Mouse (Mus musculus): ENCODE results near the gene Pepd. TPM values are rescaled to one million over a fixed set of nuclear protein-coding genes. Genes with fewer than 3 reads are reported as not detected.

The Pepd gene
- polyA plus RNA-seq, 1 experiment, result 39.3 TPM

- Histone ChIP-seq H3K27ac (ENCODE audit: insufficient read depth, low read length) (0 out of 2 replicates have a peak overlapping the region, but pooled peaks have one; percentile 28), H3K4me1 (ENCODE audit: control insufficient read depth, insufficient read depth, low read length) (no peaks in the 10 kb centered on the region), H3K4me3 (ENCODE audit: insufficient read depth, low read length) (no peak overlapping the region)
- TF ChIP-seq POLR2A (IDR thresholded peaks at IDR 0.05; ENCODE audit: extremely low read depth, insufficient read depth, low read length), result no peak
- TF ChIP-seq CTCF (IDR thresholded peaks at IDR 0.05; ENCODE audit: extremely low read depth, insufficient read depth, low read length), result no peak
Observed at GRCm38 (mm10) chr7:35042759-35043217, 130.6 kb downstream of the Pepd start.

DNA sequence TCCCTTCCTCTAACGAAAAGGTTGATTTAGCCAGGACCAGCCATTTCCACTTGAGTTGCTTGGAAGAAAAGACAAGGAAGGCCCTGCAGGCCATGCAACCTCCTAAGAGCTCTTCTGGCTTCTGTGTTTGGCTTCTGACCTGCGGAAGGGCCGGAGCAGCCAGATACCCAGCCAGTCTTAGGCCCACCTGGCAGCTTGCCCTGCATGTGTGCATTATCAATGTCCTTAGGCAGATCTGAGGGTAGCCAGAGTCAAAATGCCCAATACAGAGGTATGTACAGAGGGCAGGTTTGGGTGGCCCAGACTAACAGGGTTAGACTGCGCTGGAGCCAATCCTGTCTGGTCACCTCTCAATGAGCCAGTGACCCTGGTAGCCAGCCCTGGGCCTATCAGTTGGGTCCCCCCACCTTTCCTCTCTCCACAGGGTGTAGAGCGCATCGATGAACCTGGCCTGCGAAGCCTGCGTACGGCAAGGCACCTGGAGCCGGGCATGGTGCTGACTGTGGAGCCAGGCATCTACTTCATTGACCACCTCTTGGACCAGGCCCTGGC lies 131.2 kb downstream of the Pepd start:
- TF ChIP-seq POLR2A (IDR thresholded peaks at IDR 0.05; ENCODE audit: extremely low read depth, insufficient read depth, low read length) (no peak), CTCF (IDR thresholded peaks at IDR 0.05; ENCODE audit: extremely low read depth, insufficient read depth, low read length) (no peak)
- Histone ChIP-seq H3K4me3 (ENCODE audit: insufficient read depth, low read length) (no peak overlapping the region), H3K27ac (ENCODE audit: insufficient read depth, low read length) (0 out of 2 replicates have a peak overlapping the region, but pooled peaks have one; percentile 28), H3K4me1 (ENCODE audit: control insufficient read depth, insufficient read depth, low read length) (no peaks in the 10 kb centered on the region)

DNA sequence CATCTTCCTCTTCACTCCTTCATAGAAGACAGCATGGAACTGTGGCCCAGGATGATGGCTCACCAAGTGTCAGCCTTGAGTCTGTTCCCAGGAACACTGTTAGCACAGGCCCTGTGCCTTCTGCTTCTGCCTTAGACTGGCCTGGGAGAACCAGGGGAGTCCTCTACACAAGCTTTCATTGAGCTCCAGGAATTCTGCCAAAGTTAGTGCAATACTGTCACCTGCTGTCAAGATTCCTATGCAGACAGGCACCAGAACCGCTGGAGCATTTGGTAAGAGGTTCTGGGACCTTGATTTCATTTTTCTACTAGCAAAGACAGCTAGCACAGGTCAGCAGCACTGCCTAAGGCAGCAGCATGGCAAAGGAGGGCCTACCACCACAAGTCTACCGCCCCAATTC lies 132.5 kb downstream of the Pepd start:
- Histone ChIP-seq H3K4me1 (ENCODE audit: control insufficient read depth, insufficient read depth, low read length) (no peaks in the 10 kb centered on the region), H3K27ac (ENCODE audit: insufficient read depth, low read length) (no peak overlapping the region), H3K4me3 (ENCODE audit: insufficient read depth, low read length) (no peak overlapping the region)
- no peak for TF ChIP-seq POLR2A (IDR thresholded peaks at IDR 0.05; ENCODE audit: extremely low read depth, insufficient read depth, low read length)
- no peak for TF ChIP-seq CTCF (IDR thresholded peaks at IDR 0.05; ENCODE audit: extremely low read depth, insufficient read depth, low read length)

- no peak overlapping the region for H3K4me3 ChIP-seq (ENCODE audit: insufficient read depth, low read length)
- H3K27ac ChIP-seq (ENCODE audit: insufficient read depth, low read length), result no peak overlapping the region
- no peak for TF ChIP-seq POLR2A (IDR thresholded peaks at IDR 0.05; ENCODE audit: extremely low read depth, insufficient read depth, low read length)
- no peak for TF ChIP-seq CTCF (IDR thresholded peaks at IDR 0.05; ENCODE audit: extremely low read depth, insufficient read depth, low read length)
Observed at GRCm38 (mm10) chr7:35046091-35046490, 133.9 kb downstream of the Pepd start.

DNA sequence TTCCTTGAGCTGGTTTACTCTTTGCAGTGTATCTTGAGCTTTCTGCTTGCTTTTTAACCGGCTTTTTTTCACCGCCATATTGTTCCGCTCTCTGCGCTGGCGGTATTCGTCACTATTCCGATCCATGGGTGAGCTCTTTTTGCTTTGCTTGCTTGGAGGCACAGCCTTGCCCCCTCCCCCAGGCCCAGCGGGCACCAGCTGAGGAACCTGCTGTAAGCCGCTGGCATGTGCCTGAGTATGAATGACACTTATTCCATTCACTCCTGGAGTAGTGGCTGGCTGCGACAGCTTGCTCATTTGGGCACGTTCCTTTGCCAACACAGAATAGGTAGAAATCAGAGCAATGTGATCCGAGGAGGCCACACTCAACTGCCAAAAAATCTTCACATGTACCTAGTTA lies 138.4 kb downstream of the Pepd start:
- Histone ChIP-seq H3K27ac (ENCODE audit: insufficient read depth, low read length) (no peak overlapping the region), H3K4me1 (ENCODE audit: control insufficient read depth, insufficient read depth, low read length) (peaks cover 7% of the 10 kb centered on the region; the same call in 1 of the 2 replicates), H3K4me3 (ENCODE audit: insufficient read depth, low read length) (no peak overlapping the region)
- TF ChIP-seq POLR2A (IDR thresholded peaks at IDR 0.05; ENCODE audit: extremely low read depth, insufficient read depth, low read length), result no peak
- TF ChIP-seq CTCF (IDR thresholded peaks at IDR 0.05; ENCODE audit: extremely low read depth, insufficient read depth, low read length), result no peak

More at GRCm38 (mm10) chr7:35046091-35046490, 133.9 kb downstream of the Pepd start:
- H3K4me1 ChIP-seq (ENCODE audit: control insufficient read depth, insufficient read depth, low read length), result no peaks in the 10 kb centered on the region

DNA sequence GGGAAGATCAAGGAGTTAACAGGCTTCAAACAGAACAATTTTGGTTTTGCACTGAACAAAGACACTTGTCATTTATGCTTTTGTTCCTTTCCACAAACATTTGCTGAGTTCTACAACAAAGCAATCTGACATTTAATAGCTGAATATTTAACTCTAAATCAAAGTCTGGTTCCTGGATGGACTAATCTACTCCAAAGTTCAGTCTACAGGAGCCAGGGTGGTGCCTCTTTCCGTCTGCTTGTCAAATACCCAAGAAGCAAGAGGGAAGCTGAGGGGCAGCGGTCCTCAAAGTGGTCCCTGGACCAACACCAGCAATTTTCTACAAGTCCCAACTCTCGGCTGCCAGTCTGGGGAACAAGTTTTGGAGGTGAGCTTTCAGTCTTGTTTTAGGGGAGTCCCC lies 141.0 kb downstream of the Pepd start:
- TF ChIP-seq POLR2A (IDR thresholded peaks at IDR 0.05; ENCODE audit: extremely low read depth, insufficient read depth, low read length), result no peak
- TF ChIP-seq CTCF (IDR thresholded peaks at IDR 0.05; ENCODE audit: extremely low read depth, insufficient read depth, low read length), result no peak
- Histone ChIP-seq H3K4me3 (ENCODE audit: insufficient read depth, low read length) (no peak overlapping the region), H3K4me1 (ENCODE audit: control insufficient read depth, insufficient read depth, low read length) (peaks cover 7% of the 10 kb centered on the region; the same call in 1 of the 2 replicates), H3K27ac (ENCODE audit: insufficient read depth, low read length) (no peak overlapping the region)

GRCm38 (mm10) chr7:35054286-35054685 lies 142.1 kb downstream of the Pepd start:
- H3K27ac ChIP-seq (ENCODE audit: insufficient read depth, low read length), result no peak overlapping the region
- TF ChIP-seq CTCF (IDR thresholded peaks at IDR 0.05; ENCODE audit: extremely low read depth, insufficient read depth, low read length), result no peak
- TF ChIP-seq POLR2A (IDR thresholded peaks at IDR 0.05; ENCODE audit: extremely low read depth, insufficient read depth, low read length), result no peak

GRCm38 (mm10) chr7:35054977-35055618 lies 142.9 kb downstream of the Pepd start:
- Histone ChIP-seq H3K27ac (ENCODE audit: insufficient read depth, low read length) (peak overlapping the region; percentile 79; the same call in 1 of the 2 replicates), H3K4me3 (ENCODE audit: insufficient read depth, low read length) (peak overlapping the region; percentile 79), H3K4me1 (ENCODE audit: control insufficient read depth, insufficient read depth, low read length) (peaks cover 7% of the 10 kb centered on the region; the same call in 1 of the 2 replicates)
- TF ChIP-seq CTCF (IDR thresholded peaks at IDR 0.05; ENCODE audit: extremely low read depth, insufficient read depth, low read length) (no peak), POLR2A (IDR thresholded peaks at IDR 0.05; ENCODE audit: extremely low read depth, insufficient read depth, low read length) (no peak)

More at GRCm38 (mm10) chr7:35054286-35054685, 142.1 kb downstream of the Pepd start:
- H3K4me1 ChIP-seq (ENCODE audit: control insufficient read depth, insufficient read depth, low read length), result peaks cover 7% of the 10 kb centered on the region; the same call in 1 of the 2 replicates
- H3K4me3 ChIP-seq (ENCODE audit: insufficient read depth, low read length), result no peak overlapping the region

GRCm38 (mm10) chr7:35055619-35056435 lies 143.6 kb downstream of the Pepd start:
- peaks cover 7% of the 10 kb centered on the region; the same call in 1 of the 2 replicates for H3K4me1 ChIP-seq (ENCODE audit: control insufficient read depth, insufficient read depth, low read length)
- peak; percentile 23; the same call in 1 of the 2 replicates for TF ChIP-seq POLR2A (IDR thresholded peaks at IDR 0.05; ENCODE audit: extremely low read depth, insufficient read depth, low read length)
- TF ChIP-seq CTCF (IDR thresholded peaks at IDR 0.05; ENCODE audit: extremely low read depth, insufficient read depth, low read length), result no peak
- peak overlapping the region; percentile 79 for H3K4me3 ChIP-seq (ENCODE audit: insufficient read depth, low read length)
- H3K27ac ChIP-seq (ENCODE audit: insufficient read depth, low read length), result peak overlapping the region; percentile 79

Data from cortical plate, adult 2 months (tissue).